Mouse (Mus musculus): ENCODE results near the gene Cldn34b3. TPM values are rescaled to one million over a fixed set of nuclear protein-coding genes. Genes with fewer than 3 reads are reported as not detected.
"Not testable (repeated sequence)": the region's sequence is repeated elsewhere in the genome, so short reads cannot be mapped to it uniquely, and the experiment has no call there.

Cldn34b3 gene
- not detected in 2 replicates for polyA plus RNA-seq (2014; fragmentation: Nextera tagmentation; extraction: Ambion mirVana)

DNA sequence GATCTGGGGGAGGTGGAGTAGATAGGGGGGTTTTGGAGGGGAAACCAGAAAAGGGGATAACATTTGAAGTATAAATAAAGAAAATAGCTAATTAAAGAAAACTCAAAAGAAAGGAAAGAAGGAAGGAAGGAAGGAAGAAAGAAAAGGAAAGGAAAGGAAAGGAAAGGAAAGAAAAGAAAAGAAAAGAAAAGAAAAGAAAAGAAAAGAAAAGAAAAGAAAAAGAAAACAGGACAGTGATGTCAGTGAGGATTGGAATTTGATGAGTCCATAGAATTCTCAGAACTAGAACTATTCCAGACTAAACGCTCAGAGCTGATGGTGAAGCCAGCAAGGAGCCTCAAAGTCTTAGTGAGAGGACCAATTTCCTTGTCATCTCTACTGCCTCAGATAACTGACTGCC is at the start of gene Cldn34b3:
Gene Cldn34b3, plus strand, starts transcription at position 301 of the 400 bp plus-strand sequence.
- H3K4me2 ChIP-seq; H3K27me3 ChIP-seq (replicated peaks; ENCODE audit: control insufficient read depth, insufficient read depth, low read length); H3K4me3 ChIP-seq (ENCODE audit: low read depth, low read length); H3K4me1 ChIP-seq (replicated peaks; ENCODE audit: control insufficient read depth, insufficient read depth, low read length); DNase-seq (ENCODE audit: low spot score); H3K9ac ChIP-seq (ENCODE audit: low read depth, low read length); H3K27ac ChIP-seq (ENCODE audit: low read depth, low read length); H3K9me3 ChIP-seq (ENCODE audit: control insufficient read depth, low read length); ATAC-seq (replicated peaks; ENCODE audit: low FRiP score); H3K36me3 ChIP-seq (ENCODE audit: control insufficient read depth, insufficient read depth, low read length): not testable (repeated sequence)
- WGBS = 83% methylated on average over 1 of the region's 1 CpGs

Other genes with a start within 250 kb of the Cldn34b3 start
- gene Cldn34b4, start 129.0 kb downstream of the Cldn34b3 start, polyA plus RNA-seq (2014; fragmentation: Nextera tagmentation; extraction: Ambion mirVana) = not detected in 2 replicates

Measured in liver, embryonic 11.5 days (tissue).